Comparison of ENCODE assay signal across 32 mouse cellular contexts in genomic region chr2:79052226-79052625, GRCm38 (mm10).
"Had no signal": no experiment of that assay in that cellular context is flagged by ENCODE, and none has a peak within 500 bp of the region (broad histone marks: within the 10 kb centered on the region; RNA-seq: fewer than 3 reads in every experiment).

No protein-coding gene starts in this region.

- H3K36me3 ChIP-seq: limb, embryonic 10.5 days; limb, embryonic 12.5 days; limb, embryonic 13.5 days; limb, embryonic 15.5 days; liver, embryonic 12.5 days; liver, embryonic 13.5 days; liver, embryonic 15.5 days; lung, embryonic 15.5 days; midbrain, embryonic 10.5 days; midbrain, embryonic 12.5 days; midbrain, embryonic 13.5 days; midbrain, embryonic 15.5 days; neural tube, embryonic 12.5 days had no signal

- DNase-seq: left cerebral cortex, postnatal 4 days; liver; liver, embryonic 13.5 days; liver, postnatal 0 days; lung, adult 18-20 months; lung, adult 2 months; lung, embryonic 14.5 days; lung, postnatal 10 days; lung, postnatal 14 days; lung, postnatal 36 days; lung, postnatal 4 days; midbrain, embryonic 14.5 days had no signal

- H3K4me3 ChIP-seq: limb, embryonic 10.5 days; limb, embryonic 12.5 days; limb, embryonic 13.5 days; limb, embryonic 15.5 days; liver, embryonic 12.5 days; liver, embryonic 13.5 days; liver, embryonic 15.5 days; lung, embryonic 15.5 days; megakaryocyte, embryonic 14.5 days; midbrain, embryonic 10.5 days; midbrain, embryonic 12.5 days; midbrain, embryonic 13.5 days; midbrain, embryonic 15.5 days; myocyte; neural tube, embryonic 12.5 days had no signal

- H3K4me1 ChIP-seq: limb, embryonic 15.5 days; liver, embryonic 12.5 days; liver, embryonic 13.5 days; liver, embryonic 15.5 days; lung, embryonic 15.5 days; neural tube, embryonic 12.5 days had no signal

- H3K9me3 ChIP-seq: limb, embryonic 10.5 days; limb, embryonic 12.5 days; limb, embryonic 13.5 days; limb, embryonic 15.5 days; liver, embryonic 12.5 days; liver, embryonic 13.5 days; liver, embryonic 15.5 days; lung, embryonic 15.5 days; megakaryocyte, embryonic 14.5 days; midbrain, embryonic 10.5 days; midbrain, embryonic 12.5 days; midbrain, embryonic 13.5 days; midbrain, embryonic 15.5 days; neural tube, embryonic 12.5 days had no signal

- H3K4me2 ChIP-seq: limb, embryonic 12.5 days; limb, embryonic 13.5 days; limb, embryonic 15.5 days; liver, embryonic 11.5 days; liver, embryonic 12.5 days; liver, embryonic 13.5 days; liver, embryonic 15.5 days; lung, embryonic 14.5 days; lung, embryonic 15.5 days; midbrain, embryonic 11.5 days; midbrain, embryonic 12.5 days; midbrain, embryonic 13.5 days; midbrain, embryonic 15.5 days; neural tube, embryonic 12.5 days had no signal

- H3K27me3 ChIP-seq: limb, embryonic 12.5 days; limb, embryonic 13.5 days; limb, embryonic 15.5 days; liver, embryonic 12.5 days; liver, embryonic 13.5 days; liver, embryonic 15.5 days; lung, embryonic 15.5 days; megakaryocyte, embryonic 14.5 days; midbrain, embryonic 15.5 days; neural tube, embryonic 12.5 days had no signal

- ATAC-seq: liver, embryonic 12.5 days; liver, postnatal 0 days; lung, postnatal 0 days; midbrain, embryonic 13.5 days; midbrain, embryonic 15.5 days; midbrain, embryonic 16.5 days had no signal

- H3K9ac ChIP-seq: limb, embryonic 12.5 days; limb, embryonic 13.5 days; limb, embryonic 15.5 days; liver, embryonic 12.5 days; liver, embryonic 13.5 days; liver, embryonic 14.5 days; liver, embryonic 15.5 days; liver, postnatal 0 days; lung, embryonic 14.5 days; lung, embryonic 15.5 days; midbrain, embryonic 12.5 days; midbrain, embryonic 13.5 days; midbrain, embryonic 15.5 days; neural tube, embryonic 12.5 days had no signal

- H3K27ac ChIP-seq: limb, embryonic 10.5 days; limb, embryonic 12.5 days; limb, embryonic 13.5 days; limb, embryonic 15.5 days; liver, embryonic 12.5 days; liver, embryonic 13.5 days; liver, embryonic 14.5 days; liver, embryonic 15.5 days; lung, embryonic 15.5 days; macrophage; midbrain, embryonic 10.5 days; midbrain, embryonic 12.5 days; midbrain, embryonic 13.5 days; midbrain, embryonic 15.5 days; neural tube, embryonic 12.5 days had no signal
